In genomic region chr1:193234930-193235329, GRCm38 (mm10) we compare ENCODE assay signal across 23 mouse cellular contexts. TPM values are rescaled to one million over a fixed set of nuclear protein-coding genes. Genes with fewer than 3 reads are reported as not detected.
DNase-seq lines count a peak whose midpoint lies in the region; ATAC-seq and TF ChIP-seq lines count a peak whose summit lies in the region.
"Had no signal": no experiment of that assay in that cellular context is flagged by ENCODE, and none has a peak within 500 bp of the region (broad histone marks: within the 10 kb centered on the region; RNA-seq: fewer than 3 reads in every experiment).

No protein-coding gene starts in this region.

- H3K4me3 ChIP-seq in embryonic facial prominence, embryonic 14.5 days (ENCODE audit: low read depth, low read length), result no peak overlapping the region
- H3K4me3 ChIP-seq in embryonic facial prominence, embryonic 10.5 days, result no peak overlapping the region
- H3K4me3 ChIP-seq in lung, embryonic 14.5 days (ENCODE audit: low read depth, low read length), result no peak overlapping the region
- H3K4me3 ChIP-seq in kidney, embryonic 16.5 days (ENCODE audit: low read length), result no peak overlapping the region
- H3K4me3 ChIP-seq: hindbrain, embryonic 12.5 days had no signal

- H3K4me2 ChIP-seq in embryonic facial prominence, embryonic 14.5 days (ENCODE audit: low read depth, low read length), result no peak overlapping the region
- no peak overlapping the region for H3K4me2 ChIP-seq in lung, embryonic 14.5 days
- no peak overlapping the region for H3K4me2 ChIP-seq in kidney, embryonic 16.5 days (replicated peaks; ENCODE audit: low read depth, low read length)
- H3K4me2 ChIP-seq: hindbrain, embryonic 12.5 days; liver, embryonic 11.5 days had no signal

- ATAC-seq in embryonic facial prominence, embryonic 14.5 days (ENCODE audit: low read depth), result no peak
- no peak for ATAC-seq in lung, embryonic 14.5 days (ENCODE audit: insufficient read depth)
- ATAC-seq in kidney, embryonic 16.5 days (ENCODE audit: low FRiP score, low TSS enrichment), result 0 out of 2 replicates have a peak, but pooled peaks have one; percentile 37
- ATAC-seq: forebrain, embryonic 14.5 days; intestine, embryonic 16.5 days; Patski had no signal

- DNase-seq in embryonic facial prominence, embryonic 14.5 days (ENCODE audit: low spot score), result peak; percentile 77
- no peak for DNase-seq in embryonic facial prominence, embryonic 10.5 days (ENCODE audit: low spot score)
- peak; percentile 41 for DNase-seq in lung, embryonic 14.5 days
- no peak for DNase-seq in lung, postnatal 36 days
- no peak for DNase-seq in embryo, embryonic 11 days
- no peak for DNase-seq in adrenal gland, postnatal 25 days
- DNase-seq: adrenal gland, postnatal 10 days; cerebellum, adult 11 months; cerebellum, adult 9-11 months; gastrocnemius, postnatal 14 days; heart, postnatal 36 days; layer of hippocampus, adult 9-11 months; midbrain, embryonic 14.5 days; right cerebral cortex, postnatal 14 days; thymus, postnatal 14 days had no signal

- no peak overlapping the region for H3K9ac ChIP-seq in embryonic facial prominence, embryonic 14.5 days (ENCODE audit: low read depth, low read length)
- no peak overlapping the region for H3K9ac ChIP-seq in lung, embryonic 14.5 days
- H3K9ac ChIP-seq in kidney, embryonic 16.5 days (replicated peaks; ENCODE audit: low read length), result no peak overlapping the region
- H3K9ac ChIP-seq: hindbrain, embryonic 12.5 days had no signal

- 59% methylated on average over 7 of the region's 7 CpGs for WGBS in embryonic facial prominence, embryonic 14.5 days
- 89% methylated on average over 7 of the region's 7 CpGs for WGBS in embryonic facial prominence, embryonic 10.5 days
- WGBS in lung, embryonic 14.5 days, result 62% methylated on average over 7 of the region's 7 CpGs
- 58% methylated on average over 7 of the region's 7 CpGs for WGBS in kidney, embryonic 16.5 days

- H3K36me3 ChIP-seq in embryonic facial prominence, embryonic 14.5 days (ENCODE audit: control insufficient read depth, insufficient read depth, low read length), result no peaks in the 10 kb centered on the region
- H3K36me3 ChIP-seq in embryonic facial prominence, embryonic 10.5 days (replicated peaks), result no peaks in the 10 kb centered on the region
- H3K36me3 ChIP-seq in lung, embryonic 14.5 days (ENCODE audit: insufficient read depth), result no peaks in the 10 kb centered on the region
- H3K36me3 ChIP-seq in kidney, embryonic 16.5 days (ENCODE audit: insufficient read depth, low read length), result no peaks in the 10 kb centered on the region
- H3K36me3 ChIP-seq: G1E; hindbrain, embryonic 12.5 days had no signal

- peaks cover 5% of the 10 kb centered on the region; the same call in 1 of the 2 replicates for H3K4me1 ChIP-seq in embryonic facial prominence, embryonic 14.5 days (ENCODE audit: control insufficient read depth, insufficient read depth, low read length)
- peaks cover 5% of the 10 kb centered on the region; the same call in 1 of the 2 replicates for H3K4me1 ChIP-seq in embryonic facial prominence, embryonic 10.5 days
- H3K4me1 ChIP-seq in lung, embryonic 14.5 days (ENCODE audit: insufficient read depth), result peaks cover 5% of the 10 kb centered on the region; the same call in 1 of the 2 replicates
- H3K4me1 ChIP-seq in kidney, embryonic 16.5 days (ENCODE audit: insufficient read depth, low read length), result peaks cover 2% of the 10 kb centered on the region
- H3K4me1 ChIP-seq: hindbrain, embryonic 12.5 days had no signal

- TF ChIP-seq CTCF in lung, embryonic 14.5 days (IDR thresholded peaks at IDR 0.05; ENCODE audit: low read depth), result no peak

- H3K9me3 ChIP-seq in embryonic facial prominence, embryonic 14.5 days (ENCODE audit: control insufficient read depth, low read length), result no peaks in the 10 kb centered on the region
- no peaks in the 10 kb centered on the region for H3K9me3 ChIP-seq in embryonic facial prominence, embryonic 10.5 days
- no peaks in the 10 kb centered on the region for H3K9me3 ChIP-seq in lung, embryonic 14.5 days (ENCODE audit: low read depth, low read length)
- H3K9me3 ChIP-seq in kidney, embryonic 16.5 days (ENCODE audit: low read length), result no peaks in the 10 kb centered on the region
- H3K9me3 ChIP-seq: G1E; hindbrain, embryonic 12.5 days had no signal

- no peak overlapping the region for H3K27ac ChIP-seq in embryonic facial prominence, embryonic 14.5 days (replicated peaks; ENCODE audit: low read depth, low read length)
- H3K27ac ChIP-seq in embryonic facial prominence, embryonic 10.5 days (replicated peaks), result no peak overlapping the region
- no peak overlapping the region for H3K27ac ChIP-seq in lung, embryonic 14.5 days (ENCODE audit: low read depth)
- H3K27ac ChIP-seq in kidney, embryonic 16.5 days (ENCODE audit: low read length), result peak overlapping the region; percentile 19
- H3K27ac ChIP-seq: hindbrain, embryonic 12.5 days had no signal

- H3K27me3 ChIP-seq in embryonic facial prominence, embryonic 14.5 days (replicated peaks; ENCODE audit: control insufficient read depth, insufficient read depth, low read length), result no peaks in the 10 kb centered on the region
- no peaks in the 10 kb centered on the region for H3K27me3 ChIP-seq in embryonic facial prominence, embryonic 10.5 days (replicated peaks; ENCODE audit: low read depth, poor library complexity, severe bottlenecking)
- no peaks in the 10 kb centered on the region for H3K27me3 ChIP-seq in lung, embryonic 14.5 days (ENCODE audit: insufficient read depth, low read length)
- H3K27me3 ChIP-seq in kidney, embryonic 16.5 days (ENCODE audit: insufficient read depth, low read length), result no peaks in the 10 kb centered on the region
- H3K27me3 ChIP-seq: hindbrain, embryonic 12.5 days; Patski had no signal

RNA-seq across cellular contexts. Expression of gene Lamb3, which starts 27.4 kb away (rescaled TPM):
- polyA plus RNA-seq in embryonic facial prominence, embryonic 14.5 days (2014; fragmentation: Nextera tagmentation; extraction: Ambion mirVana), result 8.5 and 9.3 TPM in 2 replicates
- 0.31 and 0.66 TPM in 2 replicates for polyA plus RNA-seq in embryonic facial prominence, embryonic 10.5 days (2016; fragmentation: Nextera tagmentation; extraction: Ambion mirVana)
- 24.4 and 24.7 TPM in 2 replicates for polyA plus RNA-seq in lung, embryonic 14.5 days (2014; fragmentation: Nextera tagmentation; extraction: Ambion mirVana)
- 1.2 and 2.3 TPM in 2 replicates for polyA plus RNA-seq in kidney, embryonic 16.5 days (2015; fragmentation: Nextera tagmentation; extraction: Ambion mirVana)
- total RNA-seq in adrenal gland, postnatal 25 days (2021), result 0.76 and 2.3 TPM in 2 replicates

RNA-seq across cellular contexts. Expression of gene Hsd11b1, which starts 28.9 kb away (rescaled TPM):
- 2.5 and 2.8 TPM in 2 replicates for polyA plus RNA-seq in embryonic facial prominence, embryonic 14.5 days (2014; fragmentation: Nextera tagmentation; extraction: Ambion mirVana)
- polyA plus RNA-seq in embryonic facial prominence, embryonic 10.5 days (2016; fragmentation: Nextera tagmentation; extraction: Ambion mirVana), result 0.41 TPM in 1 of 2 replicates, not detected in the other
- polyA plus RNA-seq in lung, embryonic 14.5 days (2014; fragmentation: Nextera tagmentation; extraction: Ambion mirVana), result 1.6 and 2.1 TPM in 2 replicates
- polyA plus RNA-seq in kidney, embryonic 16.5 days (2015; fragmentation: Nextera tagmentation; extraction: Ambion mirVana), result 2.6 and 4.6 TPM in 2 replicates
- total RNA-seq in adrenal gland, postnatal 25 days (2021), result 71.0 and 74.2 TPM in 2 replicates
- polyA plus RNA-seq: G1E; neural tube, embryonic 14.5 days had no signal

RNA-seq across cellular contexts. Expression of gene Traf3ip3, which starts 33.4 kb away (rescaled TPM):
- 34.7 and 39.3 TPM in 2 replicates for polyA plus RNA-seq in embryonic facial prominence, embryonic 14.5 days (2014; fragmentation: Nextera tagmentation; extraction: Ambion mirVana)
- polyA plus RNA-seq in embryonic facial prominence, embryonic 10.5 days (2016; fragmentation: Nextera tagmentation; extraction: Ambion mirVana), result 0.71 and 0.88 TPM in 2 replicates
- polyA plus RNA-seq in lung, embryonic 14.5 days (2014; fragmentation: Nextera tagmentation; extraction: Ambion mirVana), result 1.9 and 4.1 TPM in 2 replicates
- polyA plus RNA-seq in kidney, embryonic 16.5 days (2015; fragmentation: Nextera tagmentation; extraction: Ambion mirVana), result 2.0 and 2.1 TPM in 2 replicates
- 1.5 and 3.4 TPM in 2 replicates for total RNA-seq in adrenal gland, postnatal 25 days (2021)
- polyA plus RNA-seq: Patski had no signal

RNA-seq across cellular contexts. Expression of gene G0s2, which starts 38.1 kb away (rescaled TPM):
- polyA plus RNA-seq in embryonic facial prominence, embryonic 14.5 days (2014; fragmentation: Nextera tagmentation; extraction: Ambion mirVana), result 42.6 and 57.8 TPM in 2 replicates
- 7.0 and 7.7 TPM in 2 replicates for polyA plus RNA-seq in embryonic facial prominence, embryonic 10.5 days (2016; fragmentation: Nextera tagmentation; extraction: Ambion mirVana)
- polyA plus RNA-seq in lung, embryonic 14.5 days (2014; fragmentation: Nextera tagmentation; extraction: Ambion mirVana), result 49.0 and 67.3 TPM in 2 replicates
- polyA plus RNA-seq in kidney, embryonic 16.5 days (2015; fragmentation: Nextera tagmentation; extraction: Ambion mirVana), result 39.8 and 55.9 TPM in 2 replicates
- total RNA-seq in adrenal gland, postnatal 25 days (2021), result 62.3 and 98.6 TPM in 2 replicates
- total RNA-seq: G1E had no signal
- polyA plus RNA-seq: G1E, Patski had no signal

Comparison
In these comparisons a context has a peak if more than half of its experiments do, and no peak if none do; other contexts are left out.
1. DNase-seq: peak in embryonic facial prominence, embryonic 14.5 days (single experiment) and lung, embryonic 14.5 days (single experiment); none in embryonic facial prominence, embryonic 10.5 days (single experiment), lung, postnatal 36 days (single experiment), embryo, embryonic 11 days (single experiment) and adrenal gland, postnatal 25 days (single experiment).